Mouse (Mus musculus): ENCODE measurements at regions not wholly inside any gene's neighbourhood (a gene's known extent, or its start where the extent isn't known, plus 50 kb on each side); places are given as distances from the start of the nearest gene placed in this dataset.

- TF ChIP-seq CTCF (conservative IDR thresholded peaks at IDR 0.05; ENCODE audit: low read length) (no peak), POU5F1 (IDR thresholded peaks at IDR 0.05; ENCODE audit: borderline replicate concordance, low read length) (no peak)
Measured at GRCm38 (mm10) chr19:36238536-36238935, 109.6 kb upstream of the Pcgf5 start.

All from E14TG2a.4 (cell line).